Mouse (Mus musculus): ENCODE data around the gene Catsperd. TPM values are rescaled to one million over a fixed set of nuclear protein-coding genes. Genes with fewer than 3 reads are reported as not detected.
A peak's percentile ranks its signal among the peaks of the same experiment; 100 is the strongest.

Catsperd gene
- total RNA-seq (2012; rRNA removed): 1.2 and 1.3 TPM in 2 replicates

GRCm38 (mm10) chr17:56627530-56628277, at the start of gene Catsperd:
Gene Catsperd (plus strand): TSS chr17:56628143.
- TF ChIP-seq MAFK (IDR thresholded peaks at IDR 0.05; ENCODE audit: insufficient read depth, low read depth, low read length) (no peak), ZNF384 (IDR thresholded peaks at IDR 0.05; ENCODE audit: low read depth, low read length) (no peak), ZC3H11A (IDR thresholded peaks at IDR 0.05; ENCODE audit: borderline replicate concordance, low read depth, low read length) (no peak), HCFC1 (IDR thresholded peaks at IDR 0.05; ENCODE audit: borderline replicate concordance, insufficient read depth, low read length) (no peak)

GRCm38 (mm10) chr17:56583071-56583470, 44.9 kb upstream of the Catsperd start:
- TF ChIP-seq HCFC1 (IDR thresholded peaks at IDR 0.05; ENCODE audit: borderline replicate concordance, insufficient read depth, low read length) (no peak), MAFK (IDR thresholded peaks at IDR 0.05; ENCODE audit: insufficient read depth, low read depth, low read length) (no peak), ZNF384 (IDR thresholded peaks at IDR 0.05; ENCODE audit: low read depth, low read length) (no peak), ZC3H11A (IDR thresholded peaks at IDR 0.05; ENCODE audit: borderline replicate concordance, low read depth, low read length) (no peak), CHD2 (IDR thresholded peaks at IDR 0.05; ENCODE audit: low read depth, low read length) (no peak)
- peak overlapping the region; percentile 92 to 96 for H3K4me3 ChIP-seq (ENCODE audit: insufficient read depth in 1 of 2, low read depth in 1 of 2, low read length in 2 of 2, poor library complexity in 1 of 2, severe bottlenecking in 1 of 2)
- peaks cover 49% of the 10 kb centered on the region for H3K36me3 ChIP-seq (ENCODE audit: control insufficient read depth, insufficient read depth, low read length, poor library complexity, severe bottlenecking)
- H3K27ac ChIP-seq (ENCODE audit: insufficient read depth, low read depth, low read length, poor library complexity, severe bottlenecking): no peak overlapping the region
- no peaks in the 10 kb centered on the region for H3K9me3 ChIP-seq (ENCODE audit: control insufficient read depth, insufficient read depth, low read depth, low read length)
- peak overlapping the region; percentile 99; the same call in 1 of the 2 replicates for H3K9ac ChIP-seq (ENCODE audit: insufficient read depth, low read depth, low read length, poor library complexity, severe bottlenecking)
- DNase-seq (ENCODE audit: low read depth, low spot score): no peak
- in situ Hi-C loops (cut with MboI; ENCODE audit: low sequenced_read_pairs in 2 of 2, unreplicated experiment in 2 of 2): no loop called here
- peaks cover 2 to 9% of the 10 kb centered on the region in 2 experiments; a peak in 3 of 4 replicates for H3K4me1 ChIP-seq (ENCODE audit: control insufficient read depth in 2 of 2, insufficient read depth in 2 of 2, low read length in 2 of 2, poor library complexity in 1 of 2)

More at GRCm38 (mm10) chr17:56627530-56628277, at the start of gene Catsperd:
- Histone ChIP-seq H3K4me3 (ENCODE audit: insufficient read depth in 1 of 2, low read depth in 1 of 2, low read length in 2 of 2, poor library complexity in 1 of 2, severe bottlenecking in 1 of 2) (peak within 1 kb of the TSS; percentile 43 to 85), H3K36me3 (ENCODE audit: control insufficient read depth, insufficient read depth, low read length, poor library complexity, severe bottlenecking) (peaks cover 10% of the 10 kb centered on the region), H3K9ac (ENCODE audit: insufficient read depth, low read depth, low read length, poor library complexity, severe bottlenecking) (peak within 1 kb of the TSS; percentile 37), H3K4me1 (ENCODE audit: control insufficient read depth in 2 of 2, insufficient read depth in 2 of 2, low read length in 2 of 2, poor library complexity in 1 of 2) (peaks cover 7 to 9% of the 10 kb centered on the region in 2 experiments; a peak in 3 of 4 replicates), H3K9me3 (ENCODE audit: control insufficient read depth, insufficient read depth, low read depth, low read length) (no peaks in the 10 kb centered on the region), H3K27ac (ENCODE audit: insufficient read depth, low read depth, low read length, poor library complexity, severe bottlenecking) (peak within 1 kb of the TSS; percentile 4)
- in situ Hi-C loops (cut with MboI; ENCODE audit: low sequenced_read_pairs in 2 of 2, unreplicated experiment in 2 of 2): no loop called here
- DNase-seq (ENCODE audit: low read depth, low spot score): no peak

GRCm38 (mm10) chr17:56583611-56584256, 44.2 kb upstream of the Catsperd start:
- peaks cover 2 to 9% of the 10 kb centered on the region in 2 experiments; a peak in 3 of 4 replicates for H3K4me1 ChIP-seq (ENCODE audit: control insufficient read depth in 2 of 2, insufficient read depth in 2 of 2, low read length in 2 of 2, poor library complexity in 1 of 2)
- TF ChIP-seq ZNF384 (IDR thresholded peaks at IDR 0.05; ENCODE audit: low read depth, low read length) (no peak), HCFC1 (IDR thresholded peaks at IDR 0.05; ENCODE audit: borderline replicate concordance, insufficient read depth, low read length) (no peak), ZC3H11A (IDR thresholded peaks at IDR 0.05; ENCODE audit: borderline replicate concordance, low read depth, low read length) (no peak), CHD2 (IDR thresholded peaks at IDR 0.05; ENCODE audit: low read depth, low read length) (no peak), MAFK (IDR thresholded peaks at IDR 0.05; ENCODE audit: insufficient read depth, low read depth, low read length) (no peak)
- DNase-seq (ENCODE audit: low read depth, low spot score): no peak
- H3K36me3 ChIP-seq (ENCODE audit: control insufficient read depth, insufficient read depth, low read length, poor library complexity, severe bottlenecking): peaks cover 48% of the 10 kb centered on the region
- peak overlapping the region; percentile 92 to 96 for H3K4me3 ChIP-seq (ENCODE audit: insufficient read depth in 1 of 2, low read depth in 1 of 2, low read length in 2 of 2, poor library complexity in 1 of 2, severe bottlenecking in 1 of 2)
- H3K9me3 ChIP-seq (ENCODE audit: control insufficient read depth, insufficient read depth, low read depth, low read length): no peaks in the 10 kb centered on the region
- peak overlapping the region; percentile 91 for H3K27ac ChIP-seq (ENCODE audit: insufficient read depth, low read depth, low read length, poor library complexity, severe bottlenecking)
- in situ Hi-C loops (cut with MboI; ENCODE audit: low sequenced_read_pairs in 2 of 2, unreplicated experiment in 2 of 2): no loop called here
- peak overlapping the region; percentile 99 for H3K9ac ChIP-seq (ENCODE audit: insufficient read depth, low read depth, low read length, poor library complexity, severe bottlenecking)

- peak; percentile 91 for DNase-seq (ENCODE audit: low read depth, low spot score)
- H3K9me3 ChIP-seq (ENCODE audit: control insufficient read depth, insufficient read depth, low read depth, low read length): no peaks in the 10 kb centered on the region
- peak within 1 kb of the TSS; percentile 99 for H3K9ac ChIP-seq (ENCODE audit: insufficient read depth, low read depth, low read length, poor library complexity, severe bottlenecking)
- peak within 1 kb of the TSS; percentile 92 for H3K27ac ChIP-seq (ENCODE audit: insufficient read depth, low read depth, low read length, poor library complexity, severe bottlenecking)
- peaks cover 2 to 9% of the 10 kb centered on the region in 2 experiments; a peak in 3 of 4 replicates for H3K4me1 ChIP-seq (ENCODE audit: control insufficient read depth in 2 of 2, insufficient read depth in 2 of 2, low read length in 2 of 2, poor library complexity in 1 of 2)
- peaks cover 50% of the 10 kb centered on the region for H3K36me3 ChIP-seq (ENCODE audit: control insufficient read depth, insufficient read depth, low read length, poor library complexity, severe bottlenecking)
- in situ Hi-C loops (cut with MboI; ENCODE audit: low sequenced_read_pairs in 2 of 2, unreplicated experiment in 2 of 2): no loop called here
- H3K4me3 ChIP-seq (ENCODE audit: insufficient read depth in 1 of 2, low read depth in 1 of 2, low read length in 2 of 2, poor library complexity in 1 of 2, severe bottlenecking in 1 of 2): peak within 1 kb of the TSS; percentile 92 to 96
- TF ChIP-seq HCFC1 (IDR thresholded peaks at IDR 0.05; ENCODE audit: borderline replicate concordance, insufficient read depth, low read length): peak; percentile 72
- no peak for TF ChIP-seq ZNF384 (IDR thresholded peaks at IDR 0.05; ENCODE audit: low read depth, low read length)
These were observed 43.4 kb upstream of the Catsperd start, which contains the start of the genes Safb2 and Safb for GRCm38 (mm10) chr17:56584257-56585130. Gene Safb2 (minus strand): TSS chr17:56584585. Gene Safb (plus strand): TSS chr17:56584825.
